ENCODE assay signal across 18 mouse cellular contexts in the genomic region with DNA sequence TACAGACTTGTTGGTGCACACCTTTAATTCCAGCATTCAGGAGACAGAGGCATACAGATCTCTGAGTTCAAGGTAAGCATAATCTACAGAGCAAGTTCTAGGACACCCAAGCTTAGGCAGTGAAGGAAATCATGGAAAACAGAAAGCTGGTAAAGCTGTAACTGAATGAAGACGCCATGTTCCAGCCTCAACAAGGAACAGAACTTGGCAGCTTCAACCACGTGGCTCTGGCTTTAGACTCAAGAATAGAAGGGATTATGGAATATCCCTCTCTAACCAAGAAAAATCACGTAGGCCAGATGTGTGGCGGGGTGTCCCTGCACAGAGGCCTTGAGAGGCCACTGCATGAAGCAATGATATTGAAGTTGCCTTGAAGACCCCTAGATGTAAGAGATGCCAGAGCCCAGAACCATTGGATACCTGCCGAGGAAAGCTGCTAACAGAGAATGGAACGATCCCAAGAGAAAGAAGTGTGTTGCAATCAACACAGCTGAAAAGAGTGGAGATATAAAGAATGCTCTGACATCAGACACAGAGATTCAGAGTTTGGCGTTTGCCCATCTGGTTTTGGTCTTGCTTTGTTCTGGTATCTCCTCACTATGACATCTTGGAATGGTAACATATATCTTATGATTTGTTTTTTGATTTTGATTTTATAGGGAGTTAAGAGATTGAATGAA.
DNase-seq lines count a peak whose midpoint lies in the region; TF ChIP-seq lines count a peak whose summit lies in the region.
"Had no signal": no experiment of that assay in that cellular context is flagged by ENCODE, and none has a peak within 500 bp of the region (broad histone marks: within the 10 kb centered on the region; RNA-seq: fewer than 3 reads in every experiment).

No protein-coding gene starts in this region.

- no peaks in the 10 kb centered on the region for H3K36me3 ChIP-seq in C2C12 (ENCODE audit: control insufficient read depth, insufficient read depth)
- H3K36me3 ChIP-seq: embryonic facial prominence, embryonic 13.5 days; hindbrain, embryonic 15.5 days; intestine, embryonic 15.5 days; limb, embryonic 10.5 days; lung, embryonic 15.5 days had no signal

- no peaks in the 10 kb centered on the region for H3K27me3 ChIP-seq in C2C12 (ENCODE audit: control insufficient read depth, insufficient read depth, insufficient read length)
- H3K27me3 ChIP-seq: embryonic facial prominence, embryonic 13.5 days; hindbrain, embryonic 15.5 days; intestine, embryonic 15.5 days; lung, embryonic 15.5 days had no signal

- DNase-seq in heart, adult 9 months (ENCODE audit: low spot score in 2 of 2) = peak; percentile 40 to 70
- no peak for DNase-seq in heart, postnatal 10 days
- DNase-seq in ES-CJ7 (ENCODE audit: low read depth, low spot score) = peak; percentile 66
- DNase-seq in heart, postnatal 25 days (ENCODE audit: low spot score) = peak; percentile 8
- DNase-seq in layer of hippocampus, postnatal 36 days = no peak
- DNase-seq in left cerebral cortex, adult 18-20 months (ENCODE audit: low spot score in 2 of 2) = no peak
- DNase-seq: adrenal gland, postnatal 25 days; cerebellum, adult 11 months; cerebellum, postnatal 14 days; kidney, adult 9 months; kidney, postnatal 25 days; right cerebral cortex, postnatal 25 days had no signal

- TF ChIP-seq CTCF in C2C12 (IDR thresholded peaks at IDR 0.05; ENCODE audit: control insufficient read depth, insufficient read depth, insufficient read length) = no peak

- H3K4me3 ChIP-seq in C2C12 (ENCODE audit: insufficient read depth, poor library complexity, severe bottlenecking) = no peak overlapping the region
- H3K4me3 ChIP-seq: embryonic facial prominence, embryonic 13.5 days; hindbrain, embryonic 15.5 days; intestine, embryonic 15.5 days; limb, embryonic 10.5 days; lung, embryonic 15.5 days had no signal

- no peak overlapping the region for H3ac ChIP-seq in C2C12 (ENCODE audit: control insufficient read depth, insufficient read length, low read depth)

- H3K79me2 ChIP-seq in C2C12 (ENCODE audit: control insufficient read depth, insufficient read depth) = no peaks in the 10 kb centered on the region

- intact Hi-C loops in heart, postnatal 10 days (cut with DNase I) = no loop called here
- intact Hi-C loops in heart, postnatal 25 days (cut with DNase I) = loop anchor here (5.0 kb wide), 1 partner anchor 153 kb away; no protein-coding TSS in a partner anchor

- no peaks in the 10 kb centered on the region for H3K79me3 ChIP-seq in C2C12 (ENCODE audit: low read depth)

TF ChIP-seq in C2C12, 6 proteins besides CTCF, POLR2A, EP300 and RAD21:
- TF ChIP-seq CEBPB (IDR thresholded peaks at IDR 0.05; ENCODE audit: low read depth) = peak; percentile 52
- no peak for TF ChIP-seq FOSL1 (IDR thresholded peaks at IDR 0.05; ENCODE audit: insufficient read depth, low read length, poor library complexity, severe bottlenecking)

Comparison
In these comparisons a context has a peak if more than half of its experiments do, and no peak if none do; other contexts are left out.
1. DNase-seq: peak in heart, adult 9 months (2 of 2), ES-CJ7 (single experiment) and heart, postnatal 25 days (single experiment); none in heart, postnatal 10 days (0 of 2), layer of hippocampus, postnatal 36 days (0 of 2) and left cerebral cortex, adult 18-20 months (0 of 2).